Mouse (Mus musculus) stomach, postnatal 0 days (tissue): ENCODE data around the gene Zbed4.

Experiments
- CTCF ChIP-seq: IDR thresholded peaks from 2 replicates; pipeline ENCODE4 v1.5.1; 2016; ENCODE audit warnings: antibody characterized with exemption, low read depth, mild to moderate bottlenecking, moderate library complexity
- EP300 ChIP-seq: optimal IDR thresholded peaks from 2 replicates; pipeline ENCODE3; 2016; ENCODE audit warnings: antibody characterized with exemption

DNA sequence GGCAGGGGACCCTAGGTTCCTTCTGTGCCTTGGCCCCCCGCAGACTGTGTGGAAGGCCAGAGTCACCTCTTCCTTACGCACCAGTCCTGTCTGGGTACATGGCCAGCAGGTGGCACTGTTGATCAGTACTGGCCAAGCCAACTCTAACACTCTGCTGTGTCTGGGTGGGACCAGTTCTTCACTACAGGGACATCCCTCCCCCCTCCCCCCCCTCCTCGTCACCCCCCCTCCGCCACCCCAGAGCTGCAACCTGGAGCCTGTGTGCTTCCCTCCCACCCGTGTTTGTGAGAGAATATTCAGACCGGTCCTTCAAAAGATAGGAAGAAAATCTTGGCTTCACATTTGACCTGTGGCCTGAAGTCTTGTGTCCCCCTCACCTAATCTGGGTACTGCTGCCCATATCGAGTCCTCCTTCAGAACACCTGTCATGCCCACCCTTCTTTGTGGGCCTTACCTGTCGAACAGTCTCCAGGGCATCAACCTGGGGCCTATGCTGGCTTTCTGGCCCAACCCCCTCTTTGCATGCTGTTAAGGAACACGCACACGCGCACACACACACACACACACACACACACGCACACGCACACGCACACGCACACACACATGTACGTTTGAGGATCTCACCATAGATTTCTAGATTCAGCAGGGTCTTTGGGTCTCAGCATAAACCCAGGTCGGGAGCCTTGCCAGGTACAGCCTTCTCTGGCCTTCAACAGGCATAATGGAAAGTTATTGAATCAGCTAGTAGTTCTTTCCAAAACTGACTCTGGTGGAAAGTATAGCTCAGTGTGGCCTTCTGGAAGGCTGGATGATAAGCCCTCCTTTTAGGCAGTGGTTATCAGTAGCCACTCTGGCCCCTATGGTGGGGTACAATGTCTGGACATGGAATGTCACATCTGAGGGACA, 77.6 kb downstream of the Zbed4 start:
- TF ChIP-seq CTCF (peak; percentile 85), EP300 (no peak)
